Mouse (Mus musculus) right cerebral cortex, postnatal 4 days (tissue): ENCODE measurements around the gene Sf3b4.
"Not testable (repeated sequence)": the region's sequence is repeated elsewhere in the genome, so short reads cannot be mapped to it uniquely, and the experiment has no call there.

Source experiments
- DNase-seq: peaks from one replicate; pipeline ENCODE4 v3.0.0-alpha.2; 2022

Gene Sf3b4

DNA sequence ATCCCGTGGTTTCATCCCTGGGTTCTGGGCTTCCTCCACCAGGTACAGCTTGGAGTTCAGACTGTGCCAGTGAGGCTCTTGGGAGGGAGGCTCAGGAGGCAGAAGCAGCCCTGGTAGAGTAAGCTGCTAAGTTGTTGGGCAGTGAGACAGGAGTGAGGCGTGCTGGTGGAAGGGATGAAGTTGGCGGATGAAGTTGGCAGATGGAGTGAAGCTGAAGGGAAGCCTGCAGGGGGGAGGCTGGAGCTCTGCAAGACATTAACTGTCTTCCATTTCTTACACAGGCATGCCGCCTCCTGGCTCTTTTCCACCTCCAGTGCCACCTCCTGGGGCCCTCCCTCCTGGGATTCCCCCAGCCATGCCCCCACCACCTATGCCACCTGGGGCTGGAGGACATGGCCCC is 1.9 kb downstream of the Sf3b4 start:
- not testable (repeated sequence) for DNase-seq

DNA sequence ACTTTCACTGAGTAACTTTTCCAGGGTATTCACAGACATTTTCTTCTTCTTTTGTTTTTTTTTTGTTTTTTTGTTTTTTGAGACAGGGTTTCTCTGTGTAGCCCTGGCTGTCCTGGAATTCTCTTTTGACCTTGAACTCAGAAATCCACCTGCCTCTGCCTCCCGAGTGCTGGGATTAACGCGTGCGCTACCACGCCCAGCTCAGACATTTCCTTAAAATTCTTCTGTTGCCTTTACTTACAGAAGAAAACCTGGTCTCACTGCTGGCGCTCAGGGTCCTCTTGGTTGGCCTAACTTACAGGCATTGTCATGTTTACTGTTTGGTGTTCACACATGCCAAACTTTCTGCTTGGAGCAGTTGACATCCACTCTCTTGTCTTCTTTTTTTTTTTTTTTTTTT is 3.1 kb downstream of the Sf3b4 start:
- DNase-seq: no peak

DNA sequence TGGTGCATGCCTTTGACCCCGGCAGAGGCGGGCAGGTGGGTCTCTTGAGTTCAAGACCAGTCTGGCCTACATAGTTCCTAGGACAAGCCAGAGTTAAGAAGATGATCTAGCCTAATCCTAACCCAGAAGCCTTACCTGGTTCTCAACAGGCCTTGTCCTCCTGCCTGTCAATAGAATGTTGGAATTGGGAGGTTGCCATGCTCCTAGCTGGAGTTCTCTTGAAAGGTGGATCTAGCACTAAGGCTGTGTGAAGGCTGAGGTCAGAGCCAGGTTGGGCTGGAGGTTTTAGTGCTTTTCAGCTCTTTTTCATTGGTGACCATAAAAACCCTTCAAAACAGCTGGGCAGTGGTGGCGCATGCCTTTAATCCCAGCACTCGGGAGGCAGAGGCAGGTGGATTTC is 6.3 kb downstream of the Sf3b4 start:
- DNase-seq: no peak

DNA sequence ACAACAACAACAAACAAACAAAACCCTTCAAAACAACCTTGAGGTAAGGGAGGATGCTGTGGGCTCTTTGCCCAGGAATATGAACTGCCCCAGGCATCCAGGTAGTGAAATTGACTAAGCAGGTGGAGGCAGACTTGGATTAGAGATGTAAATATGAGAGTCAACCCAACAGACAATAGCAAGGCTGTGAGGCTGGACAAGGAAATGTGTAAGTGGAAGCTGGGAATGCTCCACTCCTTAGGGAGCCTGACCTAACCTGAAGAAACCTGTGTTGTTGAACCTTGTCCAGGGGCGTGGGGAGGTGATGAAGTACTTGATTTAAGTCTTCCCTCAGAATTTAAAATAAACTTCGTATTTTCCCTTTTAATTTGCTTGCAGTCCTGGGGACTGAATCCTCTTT is 6.8 kb downstream of the Sf3b4 start:
- no peak for DNase-seq

DNA sequence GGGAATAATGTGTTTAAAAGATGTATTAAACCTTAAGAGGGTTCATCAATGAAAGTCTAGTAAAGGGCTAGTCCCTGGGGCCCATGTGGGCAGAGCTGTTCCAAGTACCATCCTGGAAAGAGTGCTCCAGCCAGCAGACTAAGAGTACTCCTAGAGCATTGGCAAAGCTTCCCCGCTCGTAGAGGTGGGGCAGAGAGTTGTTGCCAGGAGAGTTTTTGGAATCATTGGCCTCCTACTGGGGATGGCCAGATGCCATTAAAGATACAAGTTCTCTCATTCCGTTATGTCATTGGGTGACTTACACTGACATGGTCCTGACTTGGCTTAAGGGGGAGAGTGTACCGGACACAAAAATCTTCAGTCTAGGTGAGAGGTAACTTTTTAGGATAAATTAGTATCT is 7.4 kb downstream of the Sf3b4 start:
- no peak for DNase-seq

DNA sequence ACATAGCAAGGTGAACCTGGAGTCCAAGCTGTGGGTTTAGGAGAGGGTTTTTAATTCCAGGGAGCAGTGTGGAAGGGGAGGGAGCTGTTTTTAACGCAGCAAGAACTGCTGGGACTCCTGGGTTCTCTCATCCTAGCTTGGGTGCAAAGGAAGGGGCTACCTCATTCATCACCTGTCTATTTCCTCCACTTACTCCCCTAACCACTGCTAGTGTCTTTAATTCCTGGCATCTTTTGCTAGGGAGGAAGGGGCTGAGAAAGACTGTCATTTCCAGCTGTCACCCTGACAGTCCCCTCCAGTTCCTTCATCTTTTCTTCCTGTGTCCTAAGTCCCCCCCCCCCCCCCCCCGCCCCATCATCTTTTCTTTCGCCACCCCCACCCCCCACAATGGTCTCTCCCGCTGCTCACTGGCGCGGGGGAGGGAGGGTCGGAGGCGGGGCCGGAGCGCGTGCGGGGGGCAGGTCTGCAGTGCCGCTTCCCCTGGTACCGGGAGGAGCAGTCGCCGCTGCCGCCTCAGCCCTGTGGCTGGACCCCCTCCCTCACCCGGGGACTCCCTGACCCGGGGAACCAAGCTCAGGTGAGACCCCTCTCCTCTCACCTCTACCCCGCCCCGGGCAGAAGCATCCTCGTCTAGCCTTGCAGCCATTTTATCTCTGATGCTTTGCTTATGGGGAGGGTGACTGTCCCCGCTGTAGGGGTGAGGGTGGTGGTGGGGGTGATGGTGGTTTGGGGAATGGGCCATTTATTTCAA is 8.8 kb downstream of the Sf3b4 start, which contains the start of gene Sv2a:
TSS of gene Sv2a (plus strand) at position 425 of the 751 bp plus-strand sequence.
- peak; percentile 83 for DNase-seq

DNA sequence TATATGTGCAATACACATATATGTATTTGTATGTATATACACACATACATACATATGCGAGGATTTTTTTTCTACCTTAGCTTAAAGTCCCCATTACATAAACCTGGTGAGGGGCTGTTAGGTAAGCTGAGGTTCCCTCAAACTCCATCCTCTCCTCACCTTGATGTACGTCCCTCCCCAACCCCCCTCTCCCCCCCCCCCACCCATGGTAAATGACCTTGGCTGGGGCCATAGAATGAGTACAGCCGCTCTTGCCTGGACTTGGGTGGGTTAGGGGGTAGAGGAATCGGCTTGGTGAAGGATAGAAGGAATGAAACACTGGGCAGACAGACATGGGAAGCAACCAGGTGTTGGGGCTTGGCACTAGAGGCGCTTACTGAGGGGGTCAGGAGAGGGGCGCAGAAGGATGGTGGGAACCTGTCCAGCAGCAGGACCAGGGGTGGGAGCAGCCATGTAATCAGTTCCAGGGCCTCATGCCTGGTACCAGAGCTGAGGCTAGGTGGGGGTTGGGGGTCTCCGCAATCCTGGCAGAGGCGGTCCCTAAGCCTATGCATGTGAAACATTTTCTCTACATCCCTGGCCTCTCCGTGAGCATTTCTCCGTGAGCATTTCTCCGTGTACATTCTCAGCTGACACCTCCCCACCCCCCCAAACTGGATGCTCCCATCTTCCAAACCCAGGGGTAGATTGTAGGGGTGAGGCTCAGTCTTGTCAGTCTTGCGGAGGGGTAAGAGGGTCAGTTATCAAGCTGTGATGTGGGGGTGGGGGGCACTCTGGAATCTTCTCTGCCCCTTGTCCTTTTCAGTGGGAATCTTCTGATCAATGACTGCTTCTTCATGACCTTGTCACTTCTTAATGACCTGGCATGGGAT is 9.6 kb downstream of the Sf3b4 start:
- DNase-seq: peak; percentile 49

DNA sequence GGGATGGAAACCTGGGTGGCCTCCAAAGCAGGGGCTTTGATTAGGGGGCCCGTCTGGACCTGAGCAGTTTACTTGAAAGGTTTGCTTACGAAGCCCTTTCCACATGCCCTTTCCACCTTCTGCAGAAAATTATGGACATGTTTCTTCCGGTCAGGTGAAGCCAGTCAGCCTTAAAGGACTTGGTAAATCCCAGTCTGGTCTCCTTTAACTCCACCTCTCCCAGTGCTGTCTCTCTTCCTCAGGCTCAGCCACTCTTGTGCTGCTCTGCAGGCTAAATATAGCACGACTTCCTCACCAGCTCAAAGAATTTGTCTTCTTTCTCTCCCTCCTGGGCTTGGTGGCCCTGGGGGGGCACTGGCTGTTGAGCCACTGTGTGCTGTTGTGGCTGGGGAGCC is 10.2 kb downstream of the Sf3b4 start:
- DNase-seq: no peak

DNA sequence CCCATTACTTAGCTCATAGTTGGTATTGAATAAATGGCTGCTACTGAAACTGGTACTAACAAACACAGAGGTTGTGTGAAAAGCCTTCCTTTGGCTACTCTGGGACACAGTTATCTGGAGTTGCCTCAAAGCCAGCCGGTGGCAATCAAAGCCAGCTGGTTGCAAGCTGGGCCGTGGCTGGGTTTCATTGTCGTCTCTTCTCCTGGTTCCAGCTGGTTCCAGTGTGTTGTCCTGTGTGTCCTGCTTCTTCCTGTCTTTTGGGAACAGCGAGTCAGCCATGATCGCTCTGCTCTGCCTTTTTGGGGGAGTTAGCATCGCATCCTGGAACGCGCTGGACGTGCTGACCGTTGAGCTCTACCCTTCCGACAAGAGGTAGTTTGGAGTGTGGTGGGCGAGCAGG is 20.8 kb downstream of the Sf3b4 start:
- no peak for DNase-seq

DNA sequence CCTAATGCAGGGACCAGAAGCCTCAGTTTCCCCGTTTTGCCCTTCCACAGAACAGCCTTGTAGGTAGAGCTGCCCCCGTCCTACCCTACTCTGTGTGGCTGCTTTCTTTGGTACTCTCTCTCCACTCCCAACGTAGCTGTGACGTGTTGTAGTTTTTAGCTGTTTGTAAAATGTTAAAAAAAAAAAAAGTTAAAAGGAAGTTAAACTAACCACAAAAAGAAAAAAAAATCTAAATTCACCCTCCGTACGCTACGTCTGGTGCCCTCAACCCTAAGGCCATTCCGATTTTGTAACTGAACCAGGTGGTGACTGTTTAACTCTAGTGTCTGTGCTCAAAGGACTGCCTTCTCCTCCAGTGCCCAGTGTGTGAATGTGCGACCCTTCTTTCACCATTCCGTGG is 22.8 kb downstream of the Sf3b4 start:
- no peak for DNase-seq

DNA sequence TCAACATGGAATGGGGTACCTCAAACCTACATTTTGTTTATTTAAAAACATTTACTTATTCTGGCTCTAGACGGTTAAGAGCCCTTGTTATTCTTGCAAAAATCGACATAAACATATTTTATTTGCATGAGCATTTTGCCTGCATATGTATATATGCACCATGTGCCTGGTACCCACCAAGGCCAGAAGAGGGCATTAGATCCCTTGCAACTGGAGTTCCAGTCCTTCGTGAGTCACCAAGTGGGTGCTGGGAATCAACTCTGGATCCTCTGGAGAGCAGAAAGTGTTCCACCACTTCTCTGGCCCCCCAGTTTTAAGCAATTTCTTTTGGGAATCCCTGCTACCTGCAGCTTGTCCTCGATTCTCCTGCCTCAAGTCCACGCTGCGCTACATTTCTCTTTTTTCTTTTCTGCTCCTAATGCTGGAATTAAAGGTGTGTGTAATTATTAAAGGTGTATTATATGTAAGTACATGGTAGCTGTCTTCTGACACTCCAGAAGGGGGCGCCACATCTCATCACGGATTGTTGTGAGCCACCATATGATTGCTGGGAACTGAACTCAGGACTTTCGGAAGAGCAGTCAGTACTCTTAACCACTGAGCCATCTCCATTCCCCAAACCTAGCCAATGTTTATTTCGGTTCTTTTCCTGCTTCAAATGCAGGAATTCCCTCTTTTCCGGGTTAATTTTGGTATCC is 23.6 kb downstream of the Sf3b4 start:
- peak; percentile 54 for DNase-seq

DNA sequence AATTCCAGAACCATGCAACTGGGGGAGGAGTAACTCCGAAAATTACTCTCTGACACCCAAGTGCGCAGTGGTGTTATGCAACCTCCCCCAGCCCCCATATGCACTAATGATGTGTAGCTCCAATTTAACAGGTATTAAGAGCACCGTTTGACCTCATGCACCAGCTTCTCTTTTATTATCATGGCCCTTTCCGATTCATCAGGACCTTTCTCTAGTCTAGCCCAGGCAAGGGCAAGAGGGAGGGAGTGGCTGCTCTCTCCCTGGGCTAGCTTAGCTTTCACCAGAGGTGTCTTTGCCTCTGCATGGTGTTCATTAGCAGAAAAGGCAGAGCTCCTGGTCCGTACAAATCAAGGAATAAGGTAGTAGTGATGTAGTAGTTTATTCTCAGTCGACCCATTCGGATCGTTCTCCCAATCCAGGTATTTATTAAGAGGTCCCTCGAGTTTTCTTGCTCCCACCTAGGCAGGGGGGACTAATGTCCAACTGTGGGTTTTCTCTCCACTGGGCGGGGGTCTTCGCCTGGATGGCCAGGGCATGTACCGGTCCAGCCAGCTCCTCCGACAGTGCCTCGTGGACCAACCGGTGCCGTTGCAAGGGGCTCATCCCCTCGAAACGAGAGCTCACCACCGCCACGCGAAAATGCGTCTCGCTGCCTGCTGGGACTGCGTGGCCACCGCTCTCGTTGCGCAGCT is 24.5 kb downstream of the Sf3b4 start:
- no peak for DNase-seq

DNA sequence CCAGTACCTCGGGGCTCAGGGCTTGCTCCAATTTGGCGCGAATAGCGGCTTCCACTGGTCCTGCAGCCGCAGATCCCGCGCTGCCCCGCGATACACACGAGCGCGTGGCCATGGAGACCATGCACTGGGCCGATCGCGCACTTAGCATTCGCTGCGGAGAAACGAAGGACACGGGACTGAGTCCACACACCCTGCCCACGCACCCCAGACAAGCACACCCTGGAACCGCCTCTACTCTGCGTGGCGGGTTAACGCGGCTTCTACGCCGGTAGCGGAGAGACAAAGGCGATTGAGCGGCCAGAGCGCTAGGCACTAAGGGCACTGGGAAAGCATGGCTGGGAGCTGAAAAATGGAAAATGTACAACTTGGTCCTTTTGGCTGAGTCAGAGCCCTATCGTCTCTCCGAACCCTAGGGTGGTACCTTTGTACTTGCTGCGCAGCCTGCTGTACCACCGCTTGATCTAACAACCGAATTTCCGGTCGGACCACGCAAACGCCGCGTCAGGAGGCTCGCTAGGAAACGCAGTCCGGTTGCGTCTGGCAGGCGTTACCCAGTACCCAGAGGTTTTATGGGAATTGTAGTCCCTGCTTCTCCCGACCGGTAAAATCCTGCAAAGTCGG is 25.1 kb downstream of the Sf3b4 start:
- DNase-seq: peak; percentile 86

DNA sequence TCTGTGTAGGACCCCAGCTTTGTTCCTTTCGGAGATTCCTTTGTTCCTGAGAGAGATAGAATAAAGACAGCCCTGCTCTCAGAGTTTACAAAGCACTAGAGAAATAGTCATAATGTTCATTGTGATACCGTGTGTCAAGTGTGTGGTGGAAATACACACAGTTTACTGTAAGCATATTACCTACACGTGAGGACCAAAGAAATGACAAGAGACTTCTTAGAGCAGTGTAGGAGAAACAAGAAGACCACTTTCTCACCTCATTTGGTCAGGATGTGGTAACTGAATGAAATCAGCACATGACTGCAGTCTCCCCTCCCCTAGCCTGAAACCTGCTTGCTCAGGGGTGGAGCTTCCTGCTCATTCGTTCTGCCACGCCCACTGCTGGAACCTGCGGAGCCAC is 26.0 kb downstream of the Sf3b4 start:
- no peak for DNase-seq

DNA sequence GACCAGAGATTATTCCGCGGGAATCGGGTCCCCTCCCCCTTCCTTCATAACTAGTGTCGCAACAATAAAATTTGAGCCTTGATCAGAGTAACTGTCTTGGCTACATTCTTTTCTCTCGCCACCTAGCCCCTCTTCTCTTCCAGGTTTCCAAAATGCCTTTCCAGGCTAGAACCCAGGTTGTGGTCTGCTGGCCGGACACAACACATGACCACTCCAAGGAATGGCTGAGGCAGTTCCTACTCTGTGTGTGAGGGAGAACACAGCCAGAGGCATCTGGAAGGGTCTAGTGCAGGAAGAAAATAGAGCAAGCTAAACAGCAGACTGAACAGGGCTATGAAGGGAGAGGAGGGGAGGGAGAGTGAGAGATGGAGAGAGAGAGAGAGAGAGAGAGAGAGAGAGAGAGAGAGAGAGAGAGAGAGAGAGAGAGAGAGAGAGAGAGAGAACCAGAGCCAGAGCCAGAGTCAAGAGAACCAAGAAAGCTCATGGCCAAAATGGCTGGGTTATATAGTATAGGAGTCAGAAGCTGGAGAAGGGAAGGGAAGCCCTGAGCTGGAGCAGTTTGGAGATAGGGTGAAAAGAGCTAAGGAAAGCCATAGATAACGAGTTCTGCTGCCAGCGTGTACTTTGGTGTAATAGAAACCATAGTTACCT is 26.6 kb downstream of the Sf3b4 start:
- DNase-seq: not testable (repeated sequence)

DNA sequence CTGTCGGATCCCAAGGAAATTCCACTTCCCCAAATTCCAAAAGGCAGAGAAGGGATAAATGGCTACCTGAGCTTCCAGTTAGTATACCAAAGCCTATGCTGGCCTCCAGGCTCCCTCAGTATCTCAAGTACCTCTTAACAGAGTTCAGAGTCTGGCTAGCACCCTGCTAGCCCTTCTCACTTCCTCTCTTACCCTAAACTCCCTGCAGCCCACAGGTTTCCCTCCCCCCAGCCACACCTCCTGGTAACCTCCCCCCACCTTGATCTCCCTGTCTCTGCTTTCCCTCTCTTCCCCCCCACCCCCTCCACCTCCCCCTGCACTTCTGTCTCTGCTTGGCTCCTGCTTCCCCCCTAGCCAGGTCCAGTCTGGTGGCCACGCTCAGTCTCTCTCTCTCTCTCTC is 27.6 kb downstream of the Sf3b4 start:
- DNase-seq: no peak

DNA sequence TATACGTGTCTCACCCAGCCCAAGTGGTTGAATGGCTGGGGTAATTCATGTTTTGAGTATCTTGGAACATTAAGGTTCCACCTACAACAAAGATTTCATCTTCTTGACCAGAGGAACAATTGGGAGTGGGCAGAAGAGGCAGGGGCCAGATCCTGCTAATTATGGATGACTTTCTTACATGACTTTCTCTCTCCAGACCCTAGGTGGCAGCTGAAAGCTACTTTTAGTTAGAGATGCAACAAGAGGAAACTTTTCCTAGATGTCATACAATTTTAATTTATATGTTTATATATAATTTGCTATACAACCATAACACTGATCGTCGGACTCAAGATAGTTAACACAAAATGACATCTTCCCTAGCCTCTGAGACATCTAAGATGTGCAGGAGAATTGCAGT is 35.7 kb downstream of the Sf3b4 start:
- no peak for DNase-seq

DNA sequence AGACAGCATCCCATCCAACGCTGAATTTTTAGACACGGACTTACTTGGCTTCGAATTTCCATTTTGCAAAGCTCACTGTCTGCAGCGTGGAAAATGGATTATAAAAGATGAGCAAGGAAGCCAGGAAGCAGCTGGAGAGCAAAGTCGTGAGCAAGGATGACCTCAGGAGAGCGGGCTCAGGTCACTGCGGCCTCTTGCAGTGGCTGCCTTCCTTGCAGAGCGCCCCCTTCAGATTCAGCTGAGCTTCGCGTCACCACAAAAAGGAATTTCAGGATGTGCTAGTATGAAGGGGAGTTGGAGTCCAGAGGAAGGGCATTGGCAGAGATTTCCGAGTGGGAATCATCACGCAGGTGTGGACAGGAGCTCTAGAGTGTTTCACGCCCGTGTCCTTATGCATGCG is 37.1 kb downstream of the Sf3b4 start:
- DNase-seq: no peak

DNA sequence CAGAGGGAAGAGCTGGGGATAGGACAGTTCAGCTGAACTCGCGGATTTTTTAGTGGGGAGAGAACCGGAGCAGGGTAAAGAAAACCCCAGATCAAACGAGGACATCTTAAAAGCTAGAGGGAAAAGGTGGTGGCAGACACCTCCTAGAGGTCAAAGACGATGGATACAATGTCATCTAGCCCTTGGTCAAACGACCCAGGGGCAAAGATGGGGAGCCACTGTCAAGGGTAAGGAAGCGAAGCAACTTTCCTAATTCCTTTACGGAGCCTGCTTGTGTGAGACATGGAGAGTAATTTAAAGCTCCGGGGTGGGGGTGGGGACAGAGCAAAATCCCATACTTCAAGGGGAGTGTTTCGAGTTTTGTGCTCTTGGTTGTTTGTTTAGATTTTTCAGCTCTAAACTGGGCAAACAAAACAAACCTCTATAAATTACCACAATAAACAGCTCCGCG is 47.1 kb downstream of the Sf3b4 start:
- DNase-seq: peak; percentile 9

DNA sequence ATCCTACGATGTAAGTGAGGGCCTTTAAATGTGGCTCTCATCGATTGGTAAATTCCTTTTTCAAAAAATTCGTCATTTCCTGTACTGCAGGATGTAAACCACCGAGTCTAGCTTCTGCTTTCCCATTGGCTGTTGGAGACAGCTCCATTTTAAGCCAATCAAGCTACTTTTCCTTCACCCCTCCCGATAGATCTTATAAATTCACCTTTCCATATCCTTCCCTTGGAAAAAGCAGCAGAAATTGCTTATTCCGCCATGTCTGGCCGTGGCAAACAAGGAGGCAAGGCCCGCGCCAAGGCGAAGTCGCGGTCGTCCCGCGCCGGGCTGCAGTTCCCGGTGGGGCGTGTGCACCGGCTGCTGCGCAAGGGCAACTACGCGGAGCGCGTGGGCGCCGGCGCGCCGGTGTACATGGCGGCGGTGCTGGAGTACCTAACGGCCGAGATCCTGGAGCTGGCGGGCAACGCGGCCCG is 47.6 kb downstream of the Sf3b4 start, which contains the start of the genes Bola1 and Hist2h2ab:
TSS of gene Bola1 (minus strand) at position 49 of the 470 bp plus-strand sequence.
TSS of gene Hist2h2ab (plus strand) at position 205 of the 470 bp plus-strand sequence.
- peak; percentile 65 for DNase-seq

DNA sequence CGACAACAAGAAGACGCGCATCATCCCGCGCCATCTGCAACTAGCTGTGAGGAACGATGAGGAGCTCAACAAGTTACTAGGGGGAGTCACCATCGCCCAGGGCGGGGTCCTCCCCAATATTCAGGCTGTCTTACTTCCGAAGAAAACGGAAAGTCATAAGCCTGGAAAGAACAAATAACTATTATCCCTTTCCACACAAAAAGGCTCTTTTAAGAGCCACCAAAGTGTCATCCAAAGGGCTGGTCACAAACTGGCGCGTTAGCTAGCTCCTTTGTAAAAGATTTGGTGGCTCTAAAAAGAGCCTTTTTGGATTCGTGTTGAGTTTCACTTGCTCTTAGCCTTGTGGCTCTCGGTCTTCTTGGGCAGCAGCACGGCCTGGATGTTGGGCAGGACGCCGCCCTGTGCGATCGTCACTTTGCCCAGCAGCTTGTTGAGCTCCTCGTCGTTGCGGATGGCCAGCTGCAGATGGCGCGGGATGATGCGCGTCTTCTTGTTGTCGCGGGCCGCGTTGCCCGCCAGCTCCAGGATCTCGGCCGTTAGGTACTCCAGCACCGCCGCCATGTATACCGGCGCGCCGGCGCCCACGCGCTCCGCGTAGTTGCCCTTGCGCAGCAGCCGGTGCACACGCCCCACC is 48.1 kb downstream of the Sf3b4 start:
- DNase-seq: not testable (repeated sequence)
